Mouse (Mus musculus) urinary bladder, postnatal 4 days (tissue): ENCODE measurements around the gene Dus1l.
A peak's percentile ranks its signal among the peaks of the same experiment; 100 is the strongest.
"Not testable (repeated sequence)": the region's sequence is repeated elsewhere in the genome, so short reads cannot be mapped to it uniquely, and the experiment has no call there.

ENCODE experiments used
- DNase-seq, 2 experiments: peaks; one replicate each; pipeline ENCODE4 v3.0.0; 2021 to 2022; ENCODE audit warnings: low spot score in 2 of 2

Dus1l gene

GRCm38 (mm10) chr11:120819556-120819955, 23.4 kb upstream of the Dus1l start:
- DNase-seq = no peak

- DNase-seq = no peak
These were observed 22.0 kb upstream of the Dus1l start for GRCm38 (mm10) chr11:120818251-120818650.

- no peak for DNase-seq
These were observed 21.2 kb upstream of the Dus1l start for GRCm38 (mm10) chr11:120817358-120817757.

GRCm38 (mm10) chr11:120812068-120812467, 15.9 kb upstream of the Dus1l start:
- DNase-seq = no peak

GRCm38 (mm10) chr11:120808010-120808409, 11.8 kb upstream of the Dus1l start:
- no peak for DNase-seq

- no peak for DNase-seq
These were observed 9.4 kb upstream of the Dus1l start for GRCm38 (mm10) chr11:120805375-120806298.

- DNase-seq = no peak
These were observed 8.6 kb upstream of the Dus1l start for GRCm38 (mm10) chr11:120804769-120805168.

- no peak for DNase-seq
These were observed 8.1 kb upstream of the Dus1l start for GRCm38 (mm10) chr11:120804274-120804673.

- peak; percentile 81 to 92 for DNase-seq
These were observed 4.1 kb upstream of the Dus1l start for GRCm38 (mm10) chr11:120800061-120800904.

- DNase-seq = no peak
These were observed 3.2 kb upstream of the Dus1l start for GRCm38 (mm10) chr11:120799316-120799890.

- no peak for DNase-seq
These were observed 2.0 kb upstream of the Dus1l start for GRCm38 (mm10) chr11:120798244-120798643.

- no peak for DNase-seq
These were observed 377 bp upstream of the Dus1l start for GRCm38 (mm10) chr11:120796614-120796946.

GRCm38 (mm10) chr11:120792652-120793051, 3.6 kb downstream of the Dus1l start:
- no peak for DNase-seq

- no peak for DNase-seq
These were observed 6.4 kb downstream of the Dus1l start for GRCm38 (mm10) chr11:120789810-120790209.

GRCm38 (mm10) chr11:120789355-120789754, 6.8 kb downstream of the Dus1l start:
- no peak for DNase-seq

GRCm38 (mm10) chr11:120788460-120788859, 7.7 kb downstream of the Dus1l start:
- not testable (repeated sequence) for DNase-seq

- DNase-seq = no peak
These were observed 11.1 kb downstream of the Dus1l start for GRCm38 (mm10) chr11:120785145-120785544.

- DNase-seq = peak; percentile 78 to 81
These were observed 12.0 kb downstream of the Dus1l start, which contains the start of the genes Rfng and Gps1 for GRCm38 (mm10) chr11:120784064-120784791. Gene Rfng, minus strand, starts transcription at chr11:120784207. Gene Gps1, plus strand, starts transcription at chr11:120784272.

GRCm38 (mm10) chr11:120783426-120784063, 12.7 kb downstream of the Dus1l start:
- no peak for DNase-seq

GRCm38 (mm10) chr11:120781361-120781760, 14.8 kb downstream of the Dus1l start:
- not testable (repeated sequence) for DNase-seq

- no peak for DNase-seq
These were observed 16.3 kb downstream of the Dus1l start for GRCm38 (mm10) chr11:120779876-120780275.
